Mouse (Mus musculus): Measurements from ENCODE around the gene Rtn3. TPM values are rescaled to one million over a fixed set of nuclear protein-coding genes. Genes with fewer than 3 reads are reported as not detected.
"Not testable (repeated sequence)": the region's sequence is repeated elsewhere in the genome, so short reads cannot be mapped to it uniquely, and the experiment has no call there.

The Rtn3 gene
- polyA plus RNA-seq, 1 experiment from 2014 or later, result 549 TPM

DNA sequence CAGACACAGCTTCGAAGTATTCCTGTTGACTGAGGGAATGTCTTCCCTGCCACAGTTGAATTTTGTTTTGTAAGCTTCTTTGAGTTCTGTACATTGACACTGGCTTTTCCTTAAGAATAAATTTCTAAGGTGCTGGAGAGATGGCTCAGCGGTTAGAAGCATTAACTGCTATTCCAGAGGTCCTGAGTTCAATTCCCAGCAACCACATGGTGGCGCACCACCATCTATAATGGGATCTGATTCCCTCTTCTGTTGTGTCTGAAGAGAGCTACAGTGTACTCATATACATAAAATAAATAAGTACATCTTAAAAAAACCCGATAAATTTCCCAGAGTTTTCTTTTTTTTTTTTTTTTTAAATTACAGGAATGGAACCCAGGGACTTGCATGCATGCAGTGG is 24.9 kb upstream of the Rtn3 start:
- H3K9ac ChIP-seq, result no peak overlapping the region
- WGBS, result 77% methylated on average over 4 of the region's 4 CpGs
- H3K36me3 ChIP-seq (replicated peaks; ENCODE audit: control insufficient read depth, insufficient read depth), result peaks cover 21% of the 10 kb centered on the region
- no peaks in the 10 kb centered on the region for H3K27me3 ChIP-seq (ENCODE audit: control insufficient read depth, insufficient read depth, low read length)
- H3K4me2 ChIP-seq (replicated peaks), result no peak overlapping the region
- H3K4me1 ChIP-seq (replicated peaks; ENCODE audit: control insufficient read depth, insufficient read depth, low read length), result no peaks in the 10 kb centered on the region
- no peak for ATAC-seq (ENCODE audit: low FRiP score)
- no peak overlapping the region for H3K27ac ChIP-seq
- H3K4me3 ChIP-seq (replicated peaks; ENCODE audit: low read length), result no peak overlapping the region
- H3K9me3 ChIP-seq (ENCODE audit: control insufficient read depth, low read length), result no peaks in the 10 kb centered on the region
- DNase-seq (ENCODE audit: low spot score), result no peak

DNA sequence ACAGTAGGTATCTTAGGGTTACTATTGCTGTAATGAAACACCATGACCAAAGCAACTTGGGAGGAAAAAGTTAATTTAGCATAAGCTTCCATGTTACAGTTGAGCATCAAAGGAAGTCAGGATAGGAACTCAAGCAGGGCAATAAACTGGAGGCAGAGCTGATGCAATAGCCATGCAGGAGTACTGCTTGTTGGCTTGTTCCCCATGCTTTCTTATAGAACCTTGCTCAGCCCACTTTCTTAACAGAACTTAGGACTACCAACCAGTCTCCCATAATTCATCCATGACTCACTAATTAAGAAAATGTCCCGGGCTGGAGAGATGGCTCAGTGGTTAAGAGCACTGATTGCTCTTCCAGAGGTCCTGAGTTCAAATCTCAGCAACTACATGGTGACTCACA is 23.2 kb upstream of the Rtn3 start:
- no peak for ATAC-seq (ENCODE audit: low FRiP score)
- no peaks in the 10 kb centered on the region for H3K27me3 ChIP-seq (ENCODE audit: control insufficient read depth, insufficient read depth, low read length)
- H3K4me3 ChIP-seq (replicated peaks; ENCODE audit: low read length), result no peak overlapping the region
- H3K36me3 ChIP-seq (replicated peaks; ENCODE audit: control insufficient read depth, insufficient read depth), result peaks cover 19% of the 10 kb centered on the region
- H3K4me2 ChIP-seq (replicated peaks), result no peak overlapping the region
- 88% methylated on average over 1 of the region's 1 CpGs for WGBS
- no peaks in the 10 kb centered on the region for H3K4me1 ChIP-seq (replicated peaks; ENCODE audit: control insufficient read depth, insufficient read depth, low read length)
- no peaks in the 10 kb centered on the region for H3K9me3 ChIP-seq (ENCODE audit: control insufficient read depth, low read length)
- no peak overlapping the region for H3K9ac ChIP-seq
- H3K27ac ChIP-seq, result no peak overlapping the region
- no peak for DNase-seq (ENCODE audit: low spot score)

DNA sequence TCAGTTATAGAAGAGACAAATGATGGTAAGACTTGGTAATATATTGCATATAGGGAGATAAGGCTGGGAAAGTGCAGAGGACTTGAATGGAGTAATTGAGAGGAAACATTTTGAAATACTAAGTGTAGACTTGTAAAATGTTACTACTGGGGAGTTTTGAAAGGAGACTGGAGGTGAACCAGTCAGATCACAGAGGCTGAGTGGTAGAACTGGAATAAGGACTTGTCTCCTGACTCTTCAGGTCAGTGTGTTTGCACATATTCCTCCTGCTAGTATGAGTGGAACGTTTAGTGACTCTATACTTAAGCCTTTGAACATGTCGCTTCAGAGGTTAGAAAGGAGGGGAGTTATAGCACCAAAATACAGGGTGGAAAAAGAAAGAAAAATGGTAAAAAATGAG is 19.4 kb upstream of the Rtn3 start:
- Histone ChIP-seq H3K27ac (no peak overlapping the region), H3K4me1 (replicated peaks; ENCODE audit: control insufficient read depth, insufficient read depth, low read length) (no peaks in the 10 kb centered on the region), H3K27me3 (ENCODE audit: control insufficient read depth, insufficient read depth, low read length) (no peaks in the 10 kb centered on the region), H3K4me3 (replicated peaks; ENCODE audit: low read length) (no peak overlapping the region), H3K36me3 (replicated peaks; ENCODE audit: control insufficient read depth, insufficient read depth) (no peaks in the 10 kb centered on the region), H3K9me3 (ENCODE audit: control insufficient read depth, low read length) (no peaks in the 10 kb centered on the region), H3K4me2 (replicated peaks) (no peak overlapping the region), H3K9ac (no peak overlapping the region)
- WGBS, result 88% methylated on average over 2 of the region's 2 CpGs
- ATAC-seq (ENCODE audit: low FRiP score) (no peak), DNase-seq (ENCODE audit: low spot score) (no peak)

DNA sequence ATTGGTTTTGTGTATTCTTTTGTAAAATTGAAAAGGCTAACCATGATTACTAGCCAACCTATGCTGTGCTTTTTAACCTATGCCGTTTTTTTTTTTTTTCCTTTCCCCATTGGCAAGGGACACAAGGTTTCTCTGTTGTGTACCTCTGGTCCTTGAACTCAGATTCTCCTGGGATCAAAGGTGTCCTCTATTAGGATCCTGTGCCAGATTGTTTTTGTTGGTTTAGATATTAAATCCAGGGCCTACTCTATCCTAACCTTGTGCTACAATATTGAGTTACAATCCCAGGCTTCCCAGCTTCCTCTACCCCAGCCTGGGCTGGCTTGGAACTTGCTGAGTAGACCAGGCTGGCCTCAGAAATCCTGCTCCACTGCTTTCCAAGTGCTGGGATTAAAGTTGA is 17.6 kb upstream of the Rtn3 start:
- no peaks in the 10 kb centered on the region for H3K9me3 ChIP-seq (ENCODE audit: control insufficient read depth, low read length)
- no peak overlapping the region for H3K4me2 ChIP-seq (replicated peaks)
- ATAC-seq (ENCODE audit: low FRiP score) (no peak), DNase-seq (ENCODE audit: low spot score) (no peak)
- no peak overlapping the region for H3K9ac ChIP-seq
- H3K27ac ChIP-seq, result no peak overlapping the region
- H3K27me3 ChIP-seq (ENCODE audit: control insufficient read depth, insufficient read depth, low read length), result no peaks in the 10 kb centered on the region
- peaks cover 1% of the 10 kb centered on the region; the same call in 1 of the 2 replicates for H3K4me1 ChIP-seq (replicated peaks; ENCODE audit: control insufficient read depth, insufficient read depth, low read length)
- 97% methylated on average over 1 of the region's 1 CpGs for WGBS
- H3K4me3 ChIP-seq (replicated peaks; ENCODE audit: low read length), result no peak overlapping the region
- H3K36me3 ChIP-seq (replicated peaks; ENCODE audit: control insufficient read depth, insufficient read depth), result no peaks in the 10 kb centered on the region

DNA sequence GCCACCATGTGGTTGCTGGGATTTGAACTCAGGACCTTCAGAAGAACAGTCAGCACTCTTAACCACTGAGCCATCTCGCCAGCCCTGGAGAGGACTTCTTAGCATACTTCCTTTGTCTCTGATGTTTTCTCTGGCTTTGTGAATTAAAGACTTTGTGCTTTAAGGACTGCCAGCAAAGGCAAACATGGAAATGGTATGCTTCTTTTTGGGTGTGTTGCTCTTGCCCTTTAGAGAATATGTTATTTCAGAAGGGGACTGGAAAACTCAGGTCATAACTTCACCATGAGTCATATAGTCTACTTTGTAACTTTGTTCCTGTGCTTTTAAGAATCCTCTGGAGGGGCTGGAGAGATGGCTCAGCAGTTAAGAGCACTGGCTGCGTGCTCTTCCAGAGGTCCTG is 15.7 kb upstream of the Rtn3 start:
- Histone ChIP-seq H3K27me3 (ENCODE audit: control insufficient read depth, insufficient read depth, low read length) (no peaks in the 10 kb centered on the region), H3K4me3 (replicated peaks; ENCODE audit: low read length) (no peak overlapping the region), H3K36me3 (replicated peaks; ENCODE audit: control insufficient read depth, insufficient read depth) (no peaks in the 10 kb centered on the region), H3K9ac (no peak overlapping the region), H3K4me1 (replicated peaks; ENCODE audit: control insufficient read depth, insufficient read depth, low read length) (peaks cover 7% of the 10 kb centered on the region; the same call in 1 of the 2 replicates), H3K9me3 (ENCODE audit: control insufficient read depth, low read length) (no peaks in the 10 kb centered on the region), H3K4me2 (replicated peaks) (no peak overlapping the region), H3K27ac (no peak overlapping the region)
- ATAC-seq (ENCODE audit: low FRiP score) (no peak), DNase-seq (ENCODE audit: low spot score) (no peak)
- 91% methylated on average over 2 of the region's 2 CpGs for WGBS

DNA sequence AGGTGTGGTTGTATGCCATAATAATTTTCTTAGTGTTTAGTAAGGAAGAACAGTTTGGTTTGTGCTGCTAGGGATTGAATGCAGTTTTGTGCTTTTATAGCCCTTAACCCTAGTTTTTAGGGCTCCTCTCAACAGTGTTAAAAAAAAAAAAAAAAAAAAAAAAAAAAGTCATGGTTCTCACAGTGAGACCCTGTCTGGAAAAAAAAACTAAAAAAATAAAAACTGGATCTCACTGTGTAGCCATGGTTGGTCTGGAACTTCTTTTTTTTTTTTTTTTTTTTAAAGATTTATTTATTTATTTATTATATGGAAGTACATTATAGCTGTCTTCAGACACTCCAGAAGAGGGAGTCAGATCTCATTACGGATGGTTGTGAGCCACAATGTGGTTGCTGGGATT is 13.0 kb upstream of the Rtn3 start:
- H3K4me2 ChIP-seq (replicated peaks), result 0 out of 2 replicates have a peak overlapping the region, but pooled peaks have one; percentile 56

DNA sequence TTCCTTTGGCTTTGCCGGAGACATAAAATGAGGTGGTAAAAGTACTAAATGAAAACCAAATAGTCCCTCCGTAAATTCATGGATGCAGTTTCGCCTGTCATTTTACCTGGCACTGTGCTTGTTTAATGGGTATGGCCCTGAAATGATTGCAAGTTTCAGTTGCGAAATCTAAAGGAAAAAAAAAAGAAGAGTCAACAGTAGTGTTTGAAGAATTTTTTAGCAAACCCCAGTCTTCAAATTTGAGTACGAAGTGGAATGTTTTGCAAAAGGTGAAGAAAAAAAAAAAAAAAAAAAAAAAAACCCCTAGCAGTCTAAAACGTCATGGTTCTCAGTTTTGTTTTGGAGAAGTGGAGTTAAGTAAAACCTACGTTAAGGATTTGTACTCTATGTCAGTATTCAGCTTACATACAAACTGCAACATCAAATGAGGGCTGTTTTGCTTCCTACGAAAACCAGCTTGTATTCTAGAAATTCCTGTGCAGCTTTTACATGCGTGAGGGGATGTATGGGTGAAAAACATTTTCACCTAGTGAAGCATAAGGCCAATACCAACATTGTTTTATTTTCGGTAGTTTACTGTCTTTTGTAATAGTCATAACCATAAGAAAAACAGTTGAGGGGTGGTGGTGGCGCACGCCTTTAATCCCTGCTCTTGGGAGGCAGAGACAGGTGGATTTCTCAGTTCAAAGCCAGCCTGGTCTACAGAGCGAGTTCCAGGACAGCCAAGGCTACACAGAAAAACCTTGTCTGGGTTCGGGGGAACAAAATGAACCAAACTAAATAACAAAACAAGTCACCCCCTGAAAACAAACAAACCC is 12.3 kb upstream of the Rtn3 start:
- Histone ChIP-seq H3K27me3 (ENCODE audit: control insufficient read depth, insufficient read depth, low read length) (no peaks in the 10 kb centered on the region), H3K4me3 (replicated peaks; ENCODE audit: low read length) (peak overlapping the region; percentile 59), H3K9me3 (ENCODE audit: control insufficient read depth, low read length) (no peaks in the 10 kb centered on the region), H3K4me2 (replicated peaks) (peak overlapping the region; percentile 56), H3K36me3 (replicated peaks; ENCODE audit: control insufficient read depth, insufficient read depth) (no peaks in the 10 kb centered on the region), H3K9ac (peak overlapping the region; percentile 84), H3K4me1 (replicated peaks; ENCODE audit: control insufficient read depth, insufficient read depth, low read length) (peaks cover 7% of the 10 kb centered on the region; the same call in 1 of the 2 replicates), H3K27ac (peak overlapping the region; percentile 94)
- DNase-seq (ENCODE audit: low spot score) (no peak), ATAC-seq (ENCODE audit: low FRiP score) (no peak)
- WGBS, result 51% methylated on average over 14 of the region's 14 CpGs

More for the DNA sequence above, 13.0 kb upstream of the Rtn3 start:
- H3K27ac ChIP-seq; H3K36me3 ChIP-seq (replicated peaks; ENCODE audit: control insufficient read depth, insufficient read depth); H3K4me1 ChIP-seq (replicated peaks; ENCODE audit: control insufficient read depth, insufficient read depth, low read length); H3K9ac ChIP-seq; DNase-seq (ENCODE audit: low spot score); ATAC-seq (ENCODE audit: low FRiP score); H3K27me3 ChIP-seq (ENCODE audit: control insufficient read depth, insufficient read depth, low read length); H3K4me3 ChIP-seq (replicated peaks; ENCODE audit: low read length); H3K9me3 ChIP-seq (ENCODE audit: control insufficient read depth, low read length): not testable (repeated sequence)
- 55% methylated on average over 1 of the region's 1 CpGs for WGBS

DNA sequence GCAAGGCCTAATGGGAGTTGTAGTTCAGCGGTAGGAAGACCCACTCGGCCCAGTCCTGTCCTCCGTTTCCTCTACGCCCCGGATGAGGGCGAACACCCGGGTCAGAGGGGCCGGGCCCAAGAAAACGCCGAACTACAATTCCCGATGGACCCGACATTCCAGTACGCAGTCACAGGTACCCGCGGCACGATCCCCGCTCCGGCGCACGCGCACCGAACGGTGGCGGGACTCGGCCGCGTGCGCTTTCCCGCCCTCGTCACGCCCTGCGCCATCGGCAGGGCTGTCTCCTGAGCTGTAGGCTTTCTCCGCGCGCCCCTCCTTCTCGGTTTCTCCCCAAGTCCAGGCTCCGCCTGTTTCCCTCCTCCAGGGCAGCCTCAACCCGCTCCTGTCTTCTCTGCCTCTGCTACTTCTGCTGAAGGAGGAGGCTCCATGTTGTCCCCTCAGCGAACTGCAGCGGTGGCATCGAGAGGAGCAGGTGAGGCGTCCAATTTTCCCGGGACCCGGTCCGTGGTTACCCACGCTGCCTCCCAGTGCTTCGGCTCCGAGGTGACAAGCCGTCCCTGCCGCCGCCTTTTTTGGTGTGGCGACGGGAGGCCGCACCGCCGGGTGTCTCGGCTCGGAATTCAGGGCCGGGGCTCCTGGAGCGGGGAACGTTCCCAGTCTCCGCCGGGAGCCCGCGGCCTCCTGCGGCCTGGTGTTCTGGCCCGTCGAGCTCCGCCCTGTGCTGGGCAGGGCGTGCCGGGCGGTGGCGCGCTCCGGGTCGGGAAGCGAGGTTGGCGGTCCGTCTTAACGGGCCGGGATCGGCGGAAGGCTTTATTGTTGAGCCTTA is 11.3 kb upstream of the Rtn3 start:
- H3K4me1 ChIP-seq (replicated peaks; ENCODE audit: control insufficient read depth, insufficient read depth, low read length), result peaks cover 7% of the 10 kb centered on the region; the same call in 1 of the 2 replicates
- peak overlapping the region; percentile 94 for H3K27ac ChIP-seq
- peak; percentile 97 for ATAC-seq (ENCODE audit: low FRiP score)
- H3K27me3 ChIP-seq (ENCODE audit: control insufficient read depth, insufficient read depth, low read length), result no peaks in the 10 kb centered on the region
- H3K4me3 ChIP-seq (replicated peaks; ENCODE audit: low read length), result peak overlapping the region; percentile 59
- H3K36me3 ChIP-seq (replicated peaks; ENCODE audit: control insufficient read depth, insufficient read depth), result no peaks in the 10 kb centered on the region
- WGBS, result under 1% methylated on average over 84 of the region's 84 CpGs
- peak overlapping the region; percentile 84 for H3K9ac ChIP-seq
- H3K4me2 ChIP-seq (replicated peaks), result peak overlapping the region; percentile 56
- H3K9me3 ChIP-seq (ENCODE audit: control insufficient read depth, low read length), result no peaks in the 10 kb centered on the region
- DNase-seq (ENCODE audit: low spot score), result peak; percentile 96

Measured in hindbrain, embryonic 14.5 days (tissue).